Mouse (Mus musculus) brain, adult 2 months (tissue): Measurements from ENCODE around the gene Prim2.

Experiments
- DNase-seq: peaks from one replicate; pipeline ENCODE4 v3.0.0; 2011; ENCODE audit warnings: low read depth, low spot score

The Prim2 gene

GRCm38 (mm10) chr1:33551350-33551749, 118.2 kb downstream of the Prim2 start:
- no peak for DNase-seq

GRCm38 (mm10) chr1:33541708-33542107, 127.9 kb downstream of the Prim2 start:
- DNase-seq = no peak

GRCm38 (mm10) chr1:33537948-33538347, 131.6 kb downstream of the Prim2 start:
- no peak for DNase-seq

- no peak for DNase-seq
Observed at GRCm38 (mm10) chr1:33536272-33537004, 133.2 kb downstream of the Prim2 start.

- no peak for DNase-seq
Observed at GRCm38 (mm10) chr1:33535140-33535686, 134.4 kb downstream of the Prim2 start.

- DNase-seq = no peak
Observed at GRCm38 (mm10) chr1:33531860-33532259, 137.7 kb downstream of the Prim2 start.

GRCm38 (mm10) chr1:33531097-33531856, 138.3 kb downstream of the Prim2 start:
- DNase-seq = peak; percentile 66

- no peak for DNase-seq
Observed at GRCm38 (mm10) chr1:33530491-33530890, 139.1 kb downstream of the Prim2 start.

- DNase-seq = peak; percentile 68
Observed at GRCm38 (mm10) chr1:33529543-33530232, 139.9 kb downstream of the Prim2 start.

- DNase-seq = peak; percentile 14
Observed at GRCm38 (mm10) chr1:33527352-33527863, 142.2 kb downstream of the Prim2 start.

- peak; percentile 45 for DNase-seq
Observed at GRCm38 (mm10) chr1:33523223-33523622, 146.4 kb downstream of the Prim2 start.

- DNase-seq = no peak
Observed at GRCm38 (mm10) chr1:33515124-33515523, 154.5 kb downstream of the Prim2 start.

- DNase-seq = peak; percentile 24
Observed at GRCm38 (mm10) chr1:33511310-33511709, 158.3 kb downstream of the Prim2 start.

- DNase-seq = no peak
Observed at GRCm38 (mm10) chr1:33504371-33504770, 165.2 kb downstream of the Prim2 start.

- no peak for DNase-seq
Observed at GRCm38 (mm10) chr1:33502890-33503289, 166.7 kb downstream of the Prim2 start.

GRCm38 (mm10) chr1:33502298-33502697, 167.3 kb downstream of the Prim2 start:
- DNase-seq = no peak

- DNase-seq = no peak
Observed at GRCm38 (mm10) chr1:33500111-33500510, 169.5 kb downstream of the Prim2 start.

GRCm38 (mm10) chr1:33499603-33500002, 170.0 kb downstream of the Prim2 start:
- no peak for DNase-seq

- DNase-seq = no peak
Observed at GRCm38 (mm10) chr1:33496128-33496527, 173.5 kb downstream of the Prim2 start.

GRCm38 (mm10) chr1:33495586-33495985, 174.0 kb downstream of the Prim2 start:
- DNase-seq = no peak

GRCm38 (mm10) chr1:33495203-33495553, 174.4 kb downstream of the Prim2 start:
- DNase-seq = no peak
